Mouse (Mus musculus): Measurements from ENCODE around the gene Esr1. TPM values are rescaled to one million over a fixed set of nuclear protein-coding genes. Genes with fewer than 3 reads are reported as not detected.

Esr1 gene
- polyA plus RNA-seq, 1 experiment = 0.54 TPM

DNA sequence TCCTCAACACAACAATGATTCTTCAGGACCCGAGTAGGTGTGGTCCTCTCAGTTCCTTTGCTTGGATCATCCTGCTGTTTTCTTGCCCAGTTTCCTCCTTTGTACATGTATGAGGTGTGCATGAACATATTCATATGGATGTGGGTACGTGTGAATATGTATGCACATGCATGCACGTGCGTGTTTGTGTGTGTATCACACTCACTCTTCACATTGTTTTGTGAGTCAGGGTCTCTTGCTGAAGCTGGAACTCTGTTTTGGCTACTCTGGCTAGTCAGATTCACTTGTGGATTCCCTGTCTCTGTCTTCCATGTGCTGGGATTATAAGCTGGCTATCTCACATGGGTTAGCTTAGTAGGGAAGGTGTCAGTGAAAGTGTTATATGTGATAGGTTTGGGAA is 141.6 kb downstream of the Esr1 start:
- H3K27ac ChIP-seq (ENCODE audit: insufficient read depth, low read length) = no peak overlapping the region
- H3K27me3 ChIP-seq (ENCODE audit: control insufficient read depth, insufficient read depth, low read length) = no peaks in the 10 kb centered on the region
- no peak overlapping the region for H3K4me3 ChIP-seq (replicated peaks; ENCODE audit: insufficient read depth, low read depth, low read length)
- no peak for DNase-seq
- TF ChIP-seq POLR2A (IDR thresholded peaks at IDR 0.05; ENCODE audit: borderline replicate concordance, insufficient read depth, low read length) (no peak), CTCF (IDR thresholded peaks at IDR 0.05; ENCODE audit: borderline replicate concordance, insufficient read depth, low read depth, low read length) (no peak)
- no peaks in the 10 kb centered on the region for H3K4me1 ChIP-seq (ENCODE audit: control insufficient read depth, insufficient read depth, low read length)
- 87% methylated on average over 4 of the region's 4 CpGs for WGBS

DNA sequence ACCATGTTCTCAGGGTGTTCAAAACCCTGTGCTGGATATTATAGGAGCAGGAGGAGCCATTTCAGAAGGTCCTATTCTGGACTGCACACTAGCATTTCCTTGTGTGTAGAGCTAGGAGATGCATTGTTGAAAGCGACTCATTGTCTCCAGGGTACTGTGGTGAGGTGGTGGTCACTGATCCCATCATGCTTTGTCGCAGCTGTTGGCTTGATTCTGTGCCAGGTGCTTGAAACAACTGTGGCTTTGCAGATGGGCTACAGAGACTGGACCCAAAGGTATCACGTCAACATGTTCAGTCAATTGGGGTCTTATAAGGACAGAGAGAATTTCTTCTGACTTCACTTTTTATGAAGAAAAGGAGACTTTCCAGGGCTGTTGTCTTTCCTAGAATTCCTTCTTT is 164.1 kb downstream of the Esr1 start:
- TF ChIP-seq CTCF (IDR thresholded peaks at IDR 0.05; ENCODE audit: borderline replicate concordance, insufficient read depth, low read depth, low read length) (no peak), POLR2A (IDR thresholded peaks at IDR 0.05; ENCODE audit: borderline replicate concordance, insufficient read depth, low read length) (no peak)
- no peak overlapping the region for H3K4me3 ChIP-seq (replicated peaks; ENCODE audit: insufficient read depth, low read depth, low read length)
- no peaks in the 10 kb centered on the region for H3K4me1 ChIP-seq (ENCODE audit: control insufficient read depth, insufficient read depth, low read length)
- 16% methylated on average over 3 of the region's 3 CpGs for WGBS
- H3K27ac ChIP-seq (ENCODE audit: insufficient read depth, low read length) = no peak overlapping the region
- H3K27me3 ChIP-seq (ENCODE audit: control insufficient read depth, insufficient read depth, low read length) = no peaks in the 10 kb centered on the region
- DNase-seq = no peak

DNA sequence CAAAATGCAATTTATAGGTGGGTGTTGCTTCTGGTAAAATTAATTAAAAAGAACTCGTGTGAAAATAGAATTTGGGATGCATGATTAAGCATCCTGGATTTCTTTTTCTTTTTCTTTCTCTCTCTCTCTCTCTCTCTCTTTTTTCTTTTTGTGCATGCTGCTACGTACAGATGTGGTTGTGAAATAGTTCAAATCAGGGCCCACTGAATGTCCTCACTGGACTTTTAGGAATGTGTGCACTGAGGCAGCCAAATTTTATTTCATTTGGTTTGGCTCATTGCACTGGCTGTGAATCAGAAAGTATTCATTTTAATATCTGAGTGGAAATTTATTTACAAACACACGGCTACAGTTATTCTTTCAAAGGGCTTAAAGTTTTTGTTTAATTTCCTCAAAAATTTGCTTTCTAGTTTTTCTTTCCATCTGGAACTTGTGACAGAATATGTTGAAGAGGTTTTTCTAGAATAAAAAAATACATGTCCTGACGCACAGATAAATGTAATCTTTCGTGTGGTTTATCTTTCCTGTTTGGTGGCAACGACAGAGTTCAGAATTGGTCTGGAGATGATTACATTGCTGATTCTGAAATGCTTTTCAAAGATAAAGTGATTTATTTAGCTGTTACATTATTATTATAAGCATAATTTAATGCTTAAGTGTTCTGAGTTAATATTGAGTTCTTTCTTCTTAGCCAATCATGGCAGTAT is 164.8 kb downstream of the Esr1 start:
- DNase-seq = no peak
- no peaks in the 10 kb centered on the region for H3K4me1 ChIP-seq (ENCODE audit: control insufficient read depth, insufficient read depth, low read length)
- 45% methylated on average over 6 of the region's 6 CpGs for WGBS
- no peak overlapping the region for H3K4me3 ChIP-seq (replicated peaks; ENCODE audit: insufficient read depth, low read depth, low read length)
- H3K27me3 ChIP-seq (ENCODE audit: control insufficient read depth, insufficient read depth, low read length) = no peaks in the 10 kb centered on the region
- no peak overlapping the region for H3K27ac ChIP-seq (ENCODE audit: insufficient read depth, low read length)
- no peak for TF ChIP-seq CTCF (IDR thresholded peaks at IDR 0.05; ENCODE audit: borderline replicate concordance, insufficient read depth, low read depth, low read length)
- TF ChIP-seq POLR2A (IDR thresholded peaks at IDR 0.05; ENCODE audit: borderline replicate concordance, insufficient read depth, low read length) = no peak

DNA sequence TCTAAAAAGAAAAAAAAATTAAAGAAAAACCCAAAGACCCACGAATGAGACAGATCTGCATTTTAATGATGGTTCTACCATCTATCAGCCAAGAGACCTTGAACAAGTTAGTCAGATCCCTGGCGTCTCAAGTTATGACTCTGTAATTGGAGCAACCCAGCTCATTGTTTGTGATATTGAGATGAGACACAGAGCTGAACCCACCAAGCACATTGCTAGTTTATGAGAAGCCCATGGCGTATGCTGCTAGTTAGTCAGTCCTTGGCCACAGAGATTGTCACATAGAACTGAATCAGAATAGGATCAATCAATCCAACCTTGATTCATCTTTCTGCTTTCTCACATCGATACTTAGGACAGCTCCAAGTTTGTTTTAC is 165.3 kb downstream of the Esr1 start:
- 71% methylated on average over 4 of the region's 4 CpGs for WGBS
- no peaks in the 10 kb centered on the region for H3K4me1 ChIP-seq (ENCODE audit: control insufficient read depth, insufficient read depth, low read length)

DNA sequence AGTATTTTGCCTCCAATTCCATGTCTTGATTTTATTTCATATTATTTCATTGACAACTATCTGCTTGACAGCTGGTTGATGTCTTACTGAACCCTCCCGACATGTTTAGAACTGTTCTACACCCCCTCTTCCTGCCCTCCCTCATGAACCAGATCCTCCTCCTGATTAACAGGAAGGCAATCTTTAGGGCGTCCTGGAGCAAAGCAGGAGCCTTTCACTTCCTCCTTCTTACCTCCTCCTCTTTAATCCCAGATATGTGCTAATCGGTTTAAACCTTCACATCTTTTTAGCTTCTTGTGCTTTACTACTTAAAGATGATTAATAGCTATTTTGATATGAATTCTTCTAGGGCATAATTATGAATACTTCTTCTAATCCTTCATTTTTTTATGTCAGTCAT is 166.6 kb downstream of the Esr1 start:
- H3K27me3 ChIP-seq (ENCODE audit: control insufficient read depth, insufficient read depth, low read length) = no peaks in the 10 kb centered on the region
- TF ChIP-seq CTCF (IDR thresholded peaks at IDR 0.05; ENCODE audit: borderline replicate concordance, insufficient read depth, low read depth, low read length) = no peak
- no peak for TF ChIP-seq POLR2A (IDR thresholded peaks at IDR 0.05; ENCODE audit: borderline replicate concordance, insufficient read depth, low read length)
- H3K27ac ChIP-seq (ENCODE audit: insufficient read depth, low read length) = no peak overlapping the region
- no peak overlapping the region for H3K4me3 ChIP-seq (replicated peaks; ENCODE audit: insufficient read depth, low read depth, low read length)
- DNase-seq = no peak
- 76% methylated on average over 3 of the region's 3 CpGs for WGBS
- no peaks in the 10 kb centered on the region for H3K4me1 ChIP-seq (ENCODE audit: control insufficient read depth, insufficient read depth, low read length)

More for the DNA sequence above, 165.3 kb downstream of the Esr1 start:
- H3K27ac ChIP-seq (ENCODE audit: insufficient read depth, low read length) = no peak overlapping the region
- no peak overlapping the region for H3K4me3 ChIP-seq (replicated peaks; ENCODE audit: insufficient read depth, low read depth, low read length)
- DNase-seq = no peak
- no peak for TF ChIP-seq POLR2A (IDR thresholded peaks at IDR 0.05; ENCODE audit: borderline replicate concordance, insufficient read depth, low read length)
- no peak for TF ChIP-seq CTCF (IDR thresholded peaks at IDR 0.05; ENCODE audit: borderline replicate concordance, insufficient read depth, low read depth, low read length)
- no peaks in the 10 kb centered on the region for H3K27me3 ChIP-seq (ENCODE audit: control insufficient read depth, insufficient read depth, low read length)

DNA sequence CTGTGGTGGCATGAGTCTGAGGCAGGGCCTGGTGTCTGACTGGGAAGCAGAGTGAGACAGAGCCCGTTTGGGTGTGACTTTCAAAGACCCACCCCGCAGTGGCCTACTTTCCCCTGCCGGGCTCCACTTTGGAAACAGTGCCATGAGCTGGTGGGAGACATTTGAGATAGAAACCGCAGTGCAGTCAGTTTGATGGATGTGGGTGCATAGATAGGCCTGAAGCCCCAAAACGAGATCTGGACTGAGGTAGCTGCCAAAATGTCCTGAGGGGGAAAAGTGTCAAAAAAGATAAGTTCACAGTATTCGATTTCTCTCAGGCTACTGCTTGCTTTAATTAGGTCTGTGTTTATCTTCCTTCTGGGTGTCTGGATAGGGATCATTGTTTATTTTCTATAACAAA is 169.5 kb downstream of the Esr1 start:
- TF ChIP-seq POLR2A (IDR thresholded peaks at IDR 0.05; ENCODE audit: borderline replicate concordance, insufficient read depth, low read length) (no peak), CTCF (IDR thresholded peaks at IDR 0.05; ENCODE audit: borderline replicate concordance, insufficient read depth, low read depth, low read length) (no peak)
- Histone ChIP-seq H3K27me3 (ENCODE audit: control insufficient read depth, insufficient read depth, low read length) (no peaks in the 10 kb centered on the region), H3K4me1 (ENCODE audit: control insufficient read depth, insufficient read depth, low read length) (no peaks in the 10 kb centered on the region), H3K4me3 (replicated peaks; ENCODE audit: insufficient read depth, low read depth, low read length) (no peak overlapping the region), H3K27ac (ENCODE audit: insufficient read depth, low read length) (no peak overlapping the region)
- DNase-seq = no peak
- 18% methylated on average over 6 of the region's 6 CpGs for WGBS

DNA sequence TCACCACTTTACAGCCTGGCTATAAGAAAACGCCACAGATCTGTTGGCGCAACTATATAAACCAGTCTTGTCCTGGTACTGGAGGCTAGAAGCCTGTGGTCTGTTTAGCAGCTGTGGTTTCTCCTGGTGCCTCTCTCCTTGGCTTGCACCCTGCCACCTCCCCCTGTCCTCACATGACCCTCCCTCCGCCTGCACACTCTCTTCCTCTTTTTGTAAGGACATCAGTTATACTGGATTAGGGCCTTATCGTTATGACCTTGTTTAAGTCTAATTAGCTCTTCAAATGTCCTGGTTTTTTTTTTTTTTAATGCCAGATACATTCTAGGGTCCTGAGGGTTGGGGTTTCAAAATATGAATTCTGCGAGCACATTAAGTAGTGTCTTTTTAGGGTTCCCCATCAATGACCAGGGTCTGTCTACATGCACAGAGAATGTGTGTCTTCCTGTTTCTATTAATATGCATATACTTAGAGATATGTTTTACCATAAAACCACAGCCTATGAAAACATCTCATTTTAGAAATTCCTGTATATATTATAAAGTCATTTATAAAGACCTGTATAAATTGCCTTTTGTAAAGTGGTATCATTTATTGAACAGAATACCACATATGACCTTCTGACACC is 175.7 kb downstream of the Esr1 start:
- no peaks in the 10 kb centered on the region for H3K4me1 ChIP-seq (ENCODE audit: control insufficient read depth, insufficient read depth, low read length)
- 75% methylated on average over 5 of the region's 5 CpGs for WGBS

DNA sequence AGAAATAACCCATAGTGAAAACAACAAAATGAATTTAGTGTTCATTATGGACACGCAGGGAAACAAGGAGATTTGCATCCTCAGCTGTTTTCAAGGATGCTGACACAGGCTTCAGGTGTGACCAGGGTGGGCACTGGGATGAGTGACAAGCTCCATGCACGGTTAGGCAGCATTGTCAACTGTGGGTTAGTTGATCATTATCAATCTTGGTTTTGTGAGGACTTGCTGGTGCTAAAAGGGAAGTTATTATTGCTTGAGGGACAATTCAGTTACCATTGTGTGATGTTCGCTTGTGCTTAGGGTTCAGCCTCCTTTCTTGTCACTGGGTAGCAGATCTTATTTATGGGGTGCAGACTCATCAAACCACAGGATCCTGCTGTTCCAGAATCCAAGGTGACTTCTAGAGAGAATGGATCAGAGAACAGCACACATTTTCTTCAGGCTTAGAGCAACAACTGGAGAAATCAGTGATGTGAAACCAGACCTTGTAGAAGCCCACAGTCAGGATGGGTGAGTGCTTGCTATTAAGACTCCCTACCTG is 186.9 kb downstream of the Esr1 start:
- TF ChIP-seq POLR2A (IDR thresholded peaks at IDR 0.05; ENCODE audit: borderline replicate concordance, insufficient read depth, low read length) = no peak
- TF ChIP-seq CTCF (IDR thresholded peaks at IDR 0.05; ENCODE audit: borderline replicate concordance, insufficient read depth, low read depth, low read length) = no peak
- 83% methylated on average over 3 of the region's 3 CpGs for WGBS
- H3K4me3 ChIP-seq (replicated peaks; ENCODE audit: insufficient read depth, low read depth, low read length) = no peak overlapping the region
- no peak overlapping the region for H3K27ac ChIP-seq (ENCODE audit: insufficient read depth, low read length)
- no peak for DNase-seq
- H3K4me1 ChIP-seq (ENCODE audit: control insufficient read depth, insufficient read depth, low read length) = no peaks in the 10 kb centered on the region
- H3K27me3 ChIP-seq (ENCODE audit: control insufficient read depth, insufficient read depth, low read length) = no peaks in the 10 kb centered on the region

More for the DNA sequence above, 175.7 kb downstream of the Esr1 start:
- Histone ChIP-seq H3K27ac (ENCODE audit: insufficient read depth, low read length) (no peak overlapping the region), H3K27me3 (ENCODE audit: control insufficient read depth, insufficient read depth, low read length) (no peaks in the 10 kb centered on the region), H3K4me3 (replicated peaks; ENCODE audit: insufficient read depth, low read depth, low read length) (no peak overlapping the region)
- TF ChIP-seq CTCF (IDR thresholded peaks at IDR 0.05; ENCODE audit: borderline replicate concordance, insufficient read depth, low read depth, low read length) (no peak), POLR2A (IDR thresholded peaks at IDR 0.05; ENCODE audit: borderline replicate concordance, insufficient read depth, low read length) (no peak)
- DNase-seq = no peak
